Mouse (Mus musculus) midbrain, postnatal 0 days (tissue): Measurements from ENCODE around the gene Nostrin. TPM values are rescaled to one million over a fixed set of nuclear protein-coding genes. Genes with fewer than 3 reads are reported as not detected.

Experiments
- ATAC-seq: fragments of 200-750 bp; cut with Nextera tagmentation; 2 replicates; pipeline ENCODE4 v1.8.0; 2017; ENCODE audit warnings: moderate number of reproducible peaks, mild to moderate bottlenecking, moderate TSS enrichment, moderate library complexity; ENCODE audit not compliant: low FRiP score
- DNase-seq: peaks from one replicate; pipeline ENCODE4 v3.0.0-alpha.2; 2015; ENCODE audit warnings: low spot score
- H3K27ac ChIP-seq: fragments of 300-500 bp; sonication (generic); 2 replicates; pipeline ENCODE4 v1.5.1; 2014; ENCODE audit warnings: low read depth, mild to moderate bottlenecking, low read length, mixed read lengths
- H3K27me3 ChIP-seq: fragments of 300-500 bp; sonication (generic); 2 replicates; pipeline ENCODE4 v1.6.1; 2014; ENCODE audit warnings: low read length, control low read depth, mixed read lengths; ENCODE audit not compliant: insufficient read depth
- H3K36me3 ChIP-seq: fragments of 300-500 bp; sonication (generic); 2 replicates; pipeline ENCODE4 v1.6.1; 2014; ENCODE audit warnings: low read length, control low read depth, mixed read lengths; ENCODE audit not compliant: insufficient read depth
- H3K4me1 ChIP-seq: fragments of 300-500 bp; sonication (generic); 2 replicates; pipeline ENCODE4 v1.6.1; 2014; ENCODE audit warnings: mild to moderate bottlenecking, control low read depth, antibody characterized with exemption, low read length, mixed read lengths; ENCODE audit not compliant: insufficient read depth
- H3K4me2 ChIP-seq: fragments of 300-500 bp; sonication (generic); 2 replicates; pipeline ENCODE4 v1.6.1; 2014; ENCODE audit warnings: low read depth, mild to moderate bottlenecking, low read length, mixed read lengths; ENCODE audit not compliant: poor library complexity, severe bottlenecking
- H3K4me3 ChIP-seq: fragments of 300-500 bp; sonication (generic); 2 replicates; pipeline ENCODE4 v1.5.1; 2014; ENCODE audit warnings: low read depth, mild to moderate bottlenecking, low read length, moderate library complexity
- H3K9ac ChIP-seq: fragments of 300-500 bp; sonication (generic); replicated peaks from 2 replicates; pipeline ENCODE4 v1.6.1; 2014; ENCODE audit warnings: mild to moderate bottlenecking, low read length, moderate library complexity, mixed read lengths; ENCODE audit not compliant: poor library complexity, severe bottlenecking
- H3K9me3 ChIP-seq: fragments of 300-500 bp; sonication (generic); 2 replicates; pipeline ENCODE4 v1.6.1; 2016; ENCODE audit warnings: low read length, control low read depth
- CTCF ChIP-seq: IDR thresholded peaks from 2 replicates; pipeline ENCODE4 v1.5.1; 2016; ENCODE audit warnings: antibody characterized with exemption, mild to moderate bottlenecking
- WGBS: fragments of 180-500 bp; shearing (Covaris S2); extraction: QIAGEN DNeasy Blood & Tissue Kit; methylation state at CpG from one replicate; pipeline ENCODE4 v1.1.7; 2014; 5-methylcytosine and 5-hydroxymethylcytosine counted together
- polyA plus RNA-seq: library from polyadenylated mRNA; unstranded; fragments of >200 nt; fragmentation: Nextera tagmentation; extraction: Ambion mirVana; gene quantifications from 2 replicates; pipeline ENCODE4 v1.2.1, GENCODE M21; 2015
- total RNA-seq: library from RNA; depleted of rRNA; stranded (reverse); fragments of >200 nt; gene quantifications from 2 replicates; pipeline ENCODE4 v1.2.3, GENCODE M21; 2014

Gene Nostrin
- total and polyA plus RNA-seq, 2 experiments from 2014 or later, result 2.2 to 6.1 TPM

DNA sequence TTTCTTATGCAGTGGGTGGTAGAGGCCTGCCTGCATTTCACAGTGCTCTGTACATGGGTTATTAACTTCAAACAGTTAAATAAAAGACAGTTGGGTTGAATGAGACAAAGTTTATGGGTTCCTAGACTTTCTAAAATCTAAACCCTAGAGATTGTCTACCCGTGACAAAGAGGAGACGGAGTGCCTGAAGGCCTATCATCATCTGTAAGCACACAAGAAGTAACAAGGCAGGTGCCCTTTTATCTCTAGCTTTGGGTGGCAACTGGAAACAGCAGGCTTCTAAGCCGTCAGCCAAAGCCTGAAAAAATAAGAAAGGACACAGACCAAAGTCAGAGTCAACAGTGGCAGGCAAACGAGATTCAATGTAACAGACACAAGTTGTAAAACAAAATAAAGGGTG is 53.6 kb downstream of the Nostrin start:
- ATAC-seq, result no peak
- no peak for TF ChIP-seq CTCF
- WGBS, result 62% methylated on average over 4 of the region's 4 CpGs

GRCm38 (mm10) chr2:69191059-69191458 is 55.5 kb downstream of the Nostrin start:
- WGBS, result 88% methylated on average over 5 of the region's 5 CpGs
- Histone ChIP-seq H3K4me2 (no peak overlapping the region), H3K27me3 (no peaks in the 10 kb centered on the region), H3K9ac (no peak overlapping the region), H3K4me3 (no peak overlapping the region), H3K9me3 (no peaks in the 10 kb centered on the region), H3K4me1 (no peaks in the 10 kb centered on the region), H3K36me3 (no peaks in the 10 kb centered on the region), H3K27ac (no peak overlapping the region)
- DNase-seq (no peak), ATAC-seq (no peak)
- TF ChIP-seq CTCF, result no peak

More for the DNA sequence above, 53.6 kb downstream of the Nostrin start:
- H3K9me3 ChIP-seq, result no peaks in the 10 kb centered on the region
- no peak overlapping the region for H3K9ac ChIP-seq
- no peaks in the 10 kb centered on the region for H3K36me3 ChIP-seq
- no peaks in the 10 kb centered on the region for H3K4me1 ChIP-seq
- no peaks in the 10 kb centered on the region for H3K27me3 ChIP-seq
- H3K4me2 ChIP-seq, result no peak overlapping the region
- H3K27ac ChIP-seq, result no peak overlapping the region
- no peak for DNase-seq
- H3K4me3 ChIP-seq, result no peak overlapping the region

DNA sequence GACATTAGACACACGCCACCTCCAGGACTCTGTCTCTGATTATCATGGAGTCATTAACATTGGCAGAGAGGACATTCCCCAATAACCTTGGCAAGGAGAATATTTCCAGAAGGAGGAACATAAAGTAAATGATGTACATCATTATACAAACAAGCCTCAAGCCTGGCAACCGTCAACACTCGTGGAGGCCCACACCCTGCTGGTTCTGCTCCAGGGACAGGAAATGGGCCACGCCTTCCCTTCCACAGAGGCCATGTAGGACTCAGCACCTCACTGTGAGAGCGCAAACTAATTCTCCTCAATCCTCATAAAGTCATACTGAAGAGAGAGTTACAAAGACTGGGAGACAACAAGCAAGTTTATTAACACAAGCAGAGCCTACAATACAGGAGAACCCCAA is 58.0 kb downstream of the Nostrin start:
- no peak overlapping the region for H3K4me2 ChIP-seq
- WGBS, result 92% methylated on average over 5 of the region's 5 CpGs
- no peaks in the 10 kb centered on the region for H3K27me3 ChIP-seq
- H3K4me1 ChIP-seq, result no peaks in the 10 kb centered on the region
- no peak overlapping the region for H3K27ac ChIP-seq
- no peak for DNase-seq
- TF ChIP-seq CTCF, result no peak
- no peaks in the 10 kb centered on the region for H3K9me3 ChIP-seq
- no peak for ATAC-seq
- no peak overlapping the region for H3K4me3 ChIP-seq
- H3K9ac ChIP-seq, result no peak overlapping the region
- no peaks in the 10 kb centered on the region for H3K36me3 ChIP-seq

DNA sequence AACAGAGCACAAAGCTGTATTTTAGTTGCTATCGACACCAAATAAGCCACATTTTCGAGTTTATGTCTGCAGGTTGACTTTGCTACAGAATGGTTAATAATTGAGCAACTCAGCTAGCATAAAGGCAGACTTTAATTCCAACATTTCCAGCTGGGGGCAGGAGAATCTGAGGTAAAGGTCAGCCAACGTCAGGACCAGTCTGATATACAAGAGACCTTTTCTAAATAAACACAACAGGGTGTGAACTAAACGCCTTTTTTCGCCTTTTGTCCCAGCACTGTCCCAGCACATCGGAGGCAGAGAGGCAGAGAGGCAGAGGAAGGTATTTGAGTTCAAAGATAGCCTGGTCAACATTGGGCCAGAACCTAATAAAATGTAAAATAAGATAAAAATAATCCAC is 69.6 kb downstream of the Nostrin start:
- DNase-seq (no peak), ATAC-seq (no peak)
- Histone ChIP-seq H3K4me2 (peak overlapping the region; percentile 99), H3K27me3 (no peaks in the 10 kb centered on the region), H3K27ac (no peak overlapping the region), H3K4me3 (peak overlapping the region; percentile 75), H3K9ac (0 out of 2 replicates have a peak overlapping the region, but pooled peaks have one; percentile 59), H3K9me3 (no peaks in the 10 kb centered on the region), H3K4me1 (no peaks in the 10 kb centered on the region), H3K36me3 (no peaks in the 10 kb centered on the region)
- 19% methylated on average over 6 of the region's 6 CpGs for WGBS
- no peak for TF ChIP-seq CTCF

GRCm38 (mm10) chr2:69205791-69206351 is 70.3 kb downstream of the Nostrin start, which contains the start of gene Spc25:
Spc25 (minus strand) TSS chr2:69206194.
- H3K9me3 ChIP-seq, result no peaks in the 10 kb centered on the region
- no peaks in the 10 kb centered on the region for H3K4me1 ChIP-seq
- H3K9ac ChIP-seq, result peak within 1 kb of the TSS; percentile 59
- under 1% methylated on average over 46 of the region's 46 CpGs for WGBS
- H3K27ac ChIP-seq, result no peak within 1 kb of the TSS
- peak; percentile 99 for ATAC-seq
- DNase-seq, result peak; percentile 95
- peak within 1 kb of the TSS; percentile 99 for H3K4me2 ChIP-seq
- peak; percentile 13; the same call in 1 of the 2 replicates for TF ChIP-seq CTCF
- H3K27me3 ChIP-seq, result no peaks in the 10 kb centered on the region
- H3K36me3 ChIP-seq, result no peaks in the 10 kb centered on the region
- peak within 1 kb of the TSS; percentile 75 for H3K4me3 ChIP-seq

DNA sequence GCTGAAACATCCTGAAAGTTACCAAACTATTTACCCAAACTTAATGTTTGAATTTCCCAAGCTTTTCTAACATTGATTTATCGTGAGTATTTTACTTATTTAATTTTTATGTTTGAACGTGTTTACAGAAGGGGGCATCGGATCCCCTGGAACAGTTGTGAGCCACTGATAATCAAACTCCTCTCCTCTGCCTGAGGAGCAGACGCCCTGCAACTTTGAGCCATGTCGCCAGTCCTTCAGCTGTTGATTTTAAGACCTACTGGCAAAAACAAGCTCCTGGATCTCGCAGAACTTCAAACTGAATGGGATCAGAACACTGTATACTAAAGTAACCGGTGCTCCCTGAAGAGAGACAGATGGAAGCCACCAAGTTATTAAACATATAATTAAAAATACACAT is 70.9 kb downstream of the Nostrin start:
- ATAC-seq, result no peak
- TF ChIP-seq CTCF, result no peak
- no peak for DNase-seq
- Histone ChIP-seq H3K4me1 (no peaks in the 10 kb centered on the region), H3K9ac (no peak overlapping the region), H3K36me3 (no peaks in the 10 kb centered on the region), H3K4me2 (no peak overlapping the region; the same call in 1 of the 2 replicates), H3K27ac (no peak overlapping the region), H3K4me3 (peak overlapping the region; percentile 75), H3K27me3 (no peaks in the 10 kb centered on the region), H3K9me3 (no peaks in the 10 kb centered on the region)
- WGBS, result 26% methylated on average over 7 of the region's 7 CpGs
